Mouse (Mus musculus) forebrain, embryonic 13.5 days (tissue): ENCODE data around the gene Fam173a. TPM values are rescaled to one million over a fixed set of nuclear protein-coding genes. Genes with fewer than 3 reads are reported as not detected.
A peak's percentile ranks its signal among the peaks of the same experiment; 100 is the strongest.

Source experiments
- ATAC-seq: fragments of 200-750 bp; cut with Nextera tagmentation; 2 replicates; pipeline ENCODE4 v1.8.0; 2017
- H3K27ac ChIP-seq: fragments of 300-500 bp; sonication (generic); 2 replicates; pipeline ENCODE4 v1.5.1; 2015; ENCODE audit warnings: inconsistent platforms, mild to moderate bottlenecking, moderate library complexity
- H3K27me3 ChIP-seq: fragments of 300-500 bp; sonication (generic); 2 replicates; pipeline ENCODE4 v1.6.1; 2015; ENCODE audit warnings: mild to moderate bottlenecking, inconsistent platforms
- H3K36me3 ChIP-seq: fragments of 300-500 bp; sonication (generic); 2 replicates; pipeline ENCODE4 v1.6.1; 2015; ENCODE audit warnings: mild to moderate bottlenecking, inconsistent platforms; ENCODE audit not compliant: poor library complexity, severe bottlenecking
- H3K4me1 ChIP-seq: fragments of 300-500 bp; sonication (generic); 2 replicates; pipeline ENCODE4 v1.6.1; 2015; ENCODE audit warnings: inconsistent platforms
- H3K4me2 ChIP-seq: fragments of 300-500 bp; sonication (generic); 2 replicates; pipeline ENCODE4 v1.6.1; 2015; ENCODE audit warnings: inconsistent platforms, mild to moderate bottlenecking, moderate library complexity
- H3K4me3 ChIP-seq: fragments of 300-500 bp; sonication (generic); 2 replicates; pipeline ENCODE4 v1.5.1; 2015; ENCODE audit warnings: mild to moderate bottlenecking, inconsistent platforms
- H3K9ac ChIP-seq: fragments of 300-500 bp; sonication (generic); 2 replicates; pipeline ENCODE4 v1.6.1; 2015; ENCODE audit warnings: mild to moderate bottlenecking, inconsistent platforms
- H3K9me3 ChIP-seq: fragments of 300-500 bp; sonication (generic); replicated peaks from 2 replicates; pipeline ENCODE4 v1.6.1; 2016; ENCODE audit warnings: inconsistent platforms
- WGBS: fragments of 180-500 bp; shearing (Covaris S2); methylation state at CpG from one replicate; pipeline ENCODE4 v1.1.7; 2015; 5-methylcytosine and 5-hydroxymethylcytosine counted together
- polyA plus RNA-seq: library from polyadenylated mRNA; unstranded; fragments of >200 nt; fragmentation: Nextera tagmentation; extraction: Ambion mirVana; gene quantifications from 2 replicates; pipeline ENCODE4 v1.2.1, GENCODE M21; 2015

Gene Fam173a
- polyA plus RNA-seq, 1 experiment from 2014 or later = 75.5 TPM

DNA sequence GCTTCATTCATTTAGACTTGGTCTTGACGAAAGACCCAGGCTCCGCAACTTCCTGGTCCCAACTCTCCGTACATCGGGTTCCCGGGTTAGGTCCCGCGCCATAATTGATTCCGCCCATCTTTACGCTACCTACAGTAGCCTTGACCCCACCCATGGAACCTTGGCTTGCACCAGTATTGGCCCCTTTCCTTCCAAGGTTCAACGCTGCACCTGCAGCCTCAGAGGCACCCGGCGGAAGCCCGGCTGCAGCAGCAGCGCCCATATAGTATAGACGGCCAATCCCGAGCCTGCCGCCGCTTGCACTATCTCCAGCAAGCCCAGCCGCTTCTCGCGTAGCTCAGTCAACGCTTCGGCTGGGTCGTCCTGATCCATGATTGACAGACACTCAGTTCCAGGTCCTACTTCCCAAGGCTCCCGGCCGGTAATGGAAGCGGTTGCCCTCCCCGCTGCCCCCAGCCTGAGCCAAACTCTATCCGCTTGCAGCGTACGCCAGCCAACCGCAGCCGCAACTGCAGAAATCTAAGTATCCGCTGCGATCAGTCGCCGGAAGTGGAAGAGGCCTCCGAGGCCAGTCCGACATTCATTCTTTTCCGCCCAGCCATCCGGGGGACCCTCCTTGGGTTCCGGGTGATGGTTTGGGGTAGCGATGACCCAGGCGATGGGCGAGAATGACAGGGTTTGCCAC, 716 bp downstream of the Fam173a start:
- H3K36me3 ChIP-seq = peaks cover 27% of the 10 kb centered on the region
- WGBS = under 1% methylated on average over 45 of the region's 45 CpGs
- peak overlapping the region; percentile 94 for H3K4me2 ChIP-seq
- peak overlapping the region; percentile 64 for H3K4me3 ChIP-seq
- ATAC-seq = peak; percentile 74
- H3K4me1 ChIP-seq = peaks cover 63% of the 10 kb centered on the region
- no peaks in the 10 kb centered on the region for H3K9me3 ChIP-seq
- H3K9ac ChIP-seq = peak overlapping the region; percentile 77
- H3K27ac ChIP-seq = peak overlapping the region; percentile 94
- no peaks in the 10 kb centered on the region for H3K27me3 ChIP-seq

DNA sequence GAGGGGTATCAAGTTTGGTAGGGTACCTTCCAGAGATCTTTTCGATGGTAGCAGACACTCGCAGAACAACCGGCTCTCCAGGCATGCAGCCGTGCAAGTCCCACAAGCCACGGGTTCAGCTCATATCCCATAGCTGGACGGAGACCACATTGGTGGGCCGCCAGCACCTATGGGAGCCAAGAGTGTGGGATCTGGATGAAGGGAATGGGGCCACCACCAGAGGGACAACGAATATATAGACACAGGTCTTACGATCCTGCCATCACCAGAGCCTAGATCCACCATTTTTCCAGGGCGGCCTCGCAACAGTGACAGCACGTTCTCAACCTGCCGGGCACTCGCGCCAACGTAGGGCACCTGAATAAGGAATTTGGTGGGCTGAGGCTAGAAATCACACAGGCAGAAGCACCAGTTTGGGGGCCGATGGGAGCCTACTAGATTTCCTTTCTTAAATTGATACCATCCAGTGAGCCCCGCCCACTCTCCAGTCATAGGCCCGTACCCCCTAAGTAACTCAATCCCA, 1.3 kb downstream of the Fam173a start:
- H3K9ac ChIP-seq = peak overlapping the region; percentile 77
- no peak; the same call in 1 of the 2 replicates for ATAC-seq
- 26% methylated on average over 19 of the region's 19 CpGs for WGBS
- peaks cover 27% of the 10 kb centered on the region for H3K36me3 ChIP-seq
- H3K27me3 ChIP-seq = no peaks in the 10 kb centered on the region
- no peaks in the 10 kb centered on the region for H3K9me3 ChIP-seq
- peak overlapping the region; percentile 94 for H3K27ac ChIP-seq
- peak overlapping the region; percentile 64 for H3K4me3 ChIP-seq
- H3K4me2 ChIP-seq = peak overlapping the region; percentile 94
- peaks cover 58% of the 10 kb centered on the region for H3K4me1 ChIP-seq

- no peak overlapping the region for H3K9ac ChIP-seq
- peaks cover 41% of the 10 kb centered on the region for H3K4me1 ChIP-seq
- no peak overlapping the region for H3K4me2 ChIP-seq
- H3K27me3 ChIP-seq = no peaks in the 10 kb centered on the region
- no peak for ATAC-seq
- no peak overlapping the region for H3K27ac ChIP-seq
- H3K4me3 ChIP-seq = no peak overlapping the region
- H3K36me3 ChIP-seq = peaks cover 50% of the 10 kb centered on the region
- 91% methylated on average over 9 of the region's 9 CpGs for WGBS
- no peaks in the 10 kb centered on the region for H3K9me3 ChIP-seq
Observed at GRCm38 (mm10) chr17:25786781-25787504, 5.8 kb downstream of the Fam173a start.

DNA sequence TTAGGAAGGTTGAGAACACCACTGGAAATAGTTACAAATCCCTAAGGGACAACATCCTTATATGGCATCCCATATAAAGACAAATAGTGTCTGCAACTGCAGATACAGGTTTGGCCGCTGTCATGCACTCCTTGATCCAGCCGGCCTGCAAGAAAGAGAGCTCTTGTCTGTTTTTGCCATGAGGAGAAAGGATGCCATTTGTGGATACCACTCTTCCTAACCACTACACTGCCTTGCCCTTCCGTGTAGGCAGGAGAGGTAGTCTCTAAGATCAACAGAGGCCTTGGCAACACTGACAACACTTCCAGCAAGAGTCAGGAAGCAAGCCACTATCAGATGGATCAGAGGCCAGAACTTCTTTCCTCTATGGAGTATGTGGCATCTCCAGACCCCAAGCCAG, 6.4 kb downstream of the Fam173a start, which contains the start of gene Ccdc78:
TSS of gene Ccdc78 (plus strand) at position 301 of the 400 bp plus-strand sequence.
- H3K27me3 ChIP-seq = no peaks in the 10 kb centered on the region
- H3K9ac ChIP-seq = peak within 1 kb of the TSS; percentile 86
- peaks cover 34% of the 10 kb centered on the region for H3K4me1 ChIP-seq
- peaks cover 56% of the 10 kb centered on the region for H3K36me3 ChIP-seq
- no peak for ATAC-seq
- H3K4me2 ChIP-seq = peak within 1 kb of the TSS; percentile 80
- H3K9me3 ChIP-seq = no peaks in the 10 kb centered on the region
- peak within 1 kb of the TSS; percentile 89 for H3K27ac ChIP-seq
- WGBS = 91% methylated on average over 3 of the region's 3 CpGs
- H3K4me3 ChIP-seq = peak within 1 kb of the TSS; percentile 77

DNA sequence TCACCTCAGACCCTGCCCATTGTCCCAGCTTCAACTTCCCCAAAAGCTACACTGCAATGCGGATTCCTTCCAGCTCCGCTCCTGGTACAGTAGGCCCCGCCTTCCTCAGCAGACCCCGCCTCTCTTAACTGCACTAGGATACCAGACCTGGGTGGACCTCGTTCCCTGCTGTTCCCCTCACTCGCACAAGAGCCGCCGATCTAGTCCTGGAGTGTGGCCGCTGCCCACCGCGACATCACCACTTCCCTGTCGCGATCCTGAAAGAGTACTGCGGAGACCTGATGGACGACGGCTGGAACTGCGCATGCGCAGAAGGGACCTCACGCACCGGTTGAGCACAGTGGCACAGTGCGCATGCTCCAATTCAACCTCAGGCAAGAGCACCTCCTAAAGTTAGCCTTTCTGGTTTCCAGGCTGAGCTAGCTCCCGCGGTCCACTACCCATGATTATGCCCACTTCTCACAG, 7.4 kb downstream of the Fam173a start, which contains the start of gene Haghl:
TSS of gene Haghl (minus strand) at position 393 of the 465 bp plus-strand sequence.
- peak; percentile 87 for ATAC-seq
- H3K27me3 ChIP-seq = no peaks in the 10 kb centered on the region
- peak within 1 kb of the TSS; percentile 89 for H3K27ac ChIP-seq
- peak within 1 kb of the TSS; percentile 86 for H3K9ac ChIP-seq
- H3K36me3 ChIP-seq = peaks cover 62% of the 10 kb centered on the region
- WGBS = under 1% methylated on average over 23 of the region's 23 CpGs
- H3K4me3 ChIP-seq = peak within 1 kb of the TSS; percentile 77
- no peaks in the 10 kb centered on the region for H3K9me3 ChIP-seq
- H3K4me1 ChIP-seq = peaks cover 25% of the 10 kb centered on the region
- H3K4me2 ChIP-seq = peak within 1 kb of the TSS; percentile 80

DNA sequence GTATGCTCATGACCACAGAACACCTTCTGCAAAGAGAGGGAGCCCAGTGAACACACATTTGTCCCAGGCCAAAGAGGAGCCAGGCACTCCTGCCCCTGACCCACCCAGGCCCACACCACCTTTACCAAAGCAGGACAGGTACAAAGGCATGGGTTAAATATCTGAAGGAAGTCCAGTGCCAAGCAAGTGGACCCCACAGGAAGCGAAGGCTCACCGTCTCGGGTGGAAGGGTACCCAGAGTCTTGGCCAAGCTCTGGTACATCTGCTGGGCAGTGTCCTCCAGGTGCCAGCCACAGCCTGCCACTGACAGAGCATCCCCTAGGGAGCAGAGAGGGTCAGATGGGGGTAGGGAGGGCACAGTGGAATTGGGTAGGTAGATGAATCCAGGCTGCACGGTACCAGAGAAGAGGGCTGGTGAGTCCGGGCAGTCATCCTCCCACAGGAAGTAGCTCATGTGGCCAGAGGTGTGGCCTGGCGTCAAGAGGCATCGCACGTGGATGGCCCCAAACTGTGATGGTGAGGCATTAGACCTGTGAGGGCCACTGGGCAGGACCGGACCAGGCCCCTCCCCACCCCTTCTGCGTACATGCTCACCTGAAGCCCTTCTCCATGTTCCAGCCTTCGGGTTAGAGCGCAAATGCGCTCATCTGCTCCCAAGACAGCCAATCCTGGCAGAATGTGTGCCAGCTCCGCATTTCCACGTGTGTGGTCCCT, 8.7 kb downstream of the Fam173a start:
- Histone ChIP-seq H3K4me3 (peak overlapping the region; percentile 77), H3K27me3 (no peaks in the 10 kb centered on the region), H3K36me3 (peaks cover 62% of the 10 kb centered on the region), H3K9me3 (no peaks in the 10 kb centered on the region), H3K4me1 (peaks cover 25% of the 10 kb centered on the region), H3K27ac (no peak overlapping the region), H3K9ac (peak overlapping the region; percentile 86), H3K4me2 (peak overlapping the region; percentile 80)
- 84% methylated on average over 15 of the region's 15 CpGs for WGBS
- ATAC-seq = no peak

DNA sequence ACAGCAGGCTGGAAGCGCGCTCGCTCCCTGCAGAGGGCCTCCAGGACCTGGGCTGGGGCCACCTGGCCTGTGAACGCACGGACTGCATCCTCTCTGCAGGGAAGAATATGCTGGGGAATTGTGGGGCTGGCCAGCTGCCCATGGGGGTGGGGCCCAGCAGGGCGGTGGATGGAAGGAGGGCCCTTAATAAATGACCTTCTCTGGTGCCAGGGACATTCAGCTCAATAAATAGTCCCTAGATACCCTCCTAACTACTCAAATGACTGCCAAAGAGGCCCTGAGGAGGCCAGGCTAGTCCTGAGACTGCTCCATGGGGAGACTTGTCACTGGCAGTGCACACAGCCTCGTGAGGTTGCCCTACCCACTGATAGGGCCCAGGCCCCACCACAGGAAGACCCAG, 9.6 kb downstream of the Fam173a start:
- peaks cover 25% of the 10 kb centered on the region for H3K4me1 ChIP-seq
- H3K9ac ChIP-seq = no peak overlapping the region
- H3K36me3 ChIP-seq = peaks cover 60% of the 10 kb centered on the region
- H3K4me3 ChIP-seq = no peak overlapping the region
- no peak overlapping the region for H3K27ac ChIP-seq
- 71% methylated on average over 7 of the region's 7 CpGs for WGBS
- H3K27me3 ChIP-seq = no peaks in the 10 kb centered on the region
- no peak for ATAC-seq
- H3K4me2 ChIP-seq = 0 out of 2 replicates have a peak overlapping the region, but pooled peaks have one; percentile 80
- H3K9me3 ChIP-seq = no peaks in the 10 kb centered on the region

GRCm38 (mm10) chr17:25781339-25781738, 11.4 kb downstream of the Fam173a start:
- no peak overlapping the region for H3K4me2 ChIP-seq
- H3K27me3 ChIP-seq = no peaks in the 10 kb centered on the region
- no peak overlapping the region for H3K27ac ChIP-seq
- no peak for ATAC-seq
- 88% methylated on average over 6 of the region's 6 CpGs for WGBS
- H3K9ac ChIP-seq = no peak overlapping the region
- peaks cover 25% of the 10 kb centered on the region for H3K4me1 ChIP-seq
- no peak overlapping the region for H3K4me3 ChIP-seq
- peaks cover 61% of the 10 kb centered on the region for H3K36me3 ChIP-seq
- no peaks in the 10 kb centered on the region for H3K9me3 ChIP-seq

DNA sequence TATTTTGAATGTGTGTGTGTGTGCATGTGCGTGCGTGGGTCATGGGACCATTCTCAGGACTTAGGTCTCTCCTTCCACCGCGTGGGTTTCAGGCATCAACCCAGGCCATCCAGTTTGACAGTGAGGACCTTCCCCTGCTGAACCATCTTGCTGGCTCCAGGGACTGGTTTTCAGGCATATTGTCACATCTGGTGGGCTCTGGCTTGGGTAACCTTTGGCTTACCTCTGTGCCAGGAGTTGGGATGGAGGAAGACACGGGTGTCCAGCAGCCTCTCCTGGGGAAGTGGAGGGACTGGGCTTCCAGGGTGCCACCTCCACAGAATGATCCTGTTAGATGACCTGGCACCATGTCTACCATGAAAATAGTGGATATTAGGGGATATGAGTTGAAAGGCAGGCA, 14.8 kb downstream of the Fam173a start:
- H3K9ac ChIP-seq = no peak overlapping the region
- peaks cover 14% of the 10 kb centered on the region for H3K4me1 ChIP-seq
- H3K27me3 ChIP-seq = no peaks in the 10 kb centered on the region
- no peaks in the 10 kb centered on the region for H3K9me3 ChIP-seq
- ATAC-seq = no peak
- peaks cover 48% of the 10 kb centered on the region for H3K36me3 ChIP-seq
- H3K4me3 ChIP-seq = no peak overlapping the region
- no peak overlapping the region for H3K4me2 ChIP-seq
- 98% methylated on average over 5 of the region's 5 CpGs for WGBS
- H3K27ac ChIP-seq = no peak overlapping the region

GRCm38 (mm10) chr17:25775318-25776062, 17.2 kb downstream of the Fam173a start:
- WGBS = 78% methylated on average over 10 of the region's 10 CpGs
- Histone ChIP-seq H3K27me3 (no peaks in the 10 kb centered on the region), H3K4me1 (peaks cover 12% of the 10 kb centered on the region), H3K27ac (no peak overlapping the region), H3K9me3 (no peaks in the 10 kb centered on the region), H3K4me3 (no peak overlapping the region), H3K9ac (no peak overlapping the region), H3K36me3 (peaks cover 24% of the 10 kb centered on the region; the same call in 1 of the 2 replicates), H3K4me2 (no peak overlapping the region)
- no peak for ATAC-seq

- peak; percentile 90 for ATAC-seq
- Histone ChIP-seq H3K4me2 (peak within 1 kb of the TSS; percentile 93), H3K9me3 (no peaks in the 10 kb centered on the region), H3K27ac (no peak within 1 kb of the TSS), H3K4me3 (peak within 1 kb of the TSS; percentile 73), H3K4me1 (peaks cover 12% of the 10 kb centered on the region), H3K27me3 (0 out of 2 replicates have a peak, but pooled peaks cover 4% of the 10 kb centered on the region), H3K36me3 (peaks cover 12% of the 10 kb centered on the region; the same call in 1 of the 2 replicates), H3K9ac (peak within 1 kb of the TSS; percentile 84)
- WGBS = under 1% methylated on average over 37 of the region's 37 CpGs
Observed at GRCm38 (mm10) chr17:25773549-25774120, 19.1 kb downstream of the Fam173a start, which contains the start of gene Narfl. TSS of gene Narfl (plus strand) at chr17:25773776.
